Mouse (Mus musculus) mammary gland, adult 2 months (tissue): ENCODE results near the gene Eed. TPM values are rescaled to one million over a fixed set of nuclear protein-coding genes. Genes with fewer than 3 reads are reported as not detected.

ENCODE experiments used
- polyA plus RNA-seq: library from polyadenylated mRNA; depleted of rRNA; stranded (reverse); fragments of >200 nt; gene quantifications from 2 replicates; pipeline ENCODE4 v1.2.3, GENCODE M21; 2012; ENCODE audit warnings: low replicate concordance; rRNA removed

The Eed gene
- polyA plus RNA-seq: 11.5 and 15.6 TPM in 2 replicates

GRCm38 (mm10) chr7:89980485-89981422 is at the start of gene Eed:
Eed (minus strand) TSS chr7:89980983.

GRCm38 (mm10) chr7:89940571-89941463 is 40.0 kb downstream of the Eed start, which contains the start of gene Hikeshi:
Hikeshi (minus strand) TSS chr7:89941204.

Other genes starting within 250 kb of the Eed start
- gene Ccdc81, start 77.4 kb downstream of the Eed start, polyA plus RNA-seq: not detected in 2 replicates
- gene Hikeshi, start 39.8 kb downstream of the Eed start, polyA plus RNA-seq: 39.0 and 85.0 TPM in 2 replicates
- gene Picalm, start 149.2 kb upstream of the Eed start, polyA plus RNA-seq: 40.6 and 84.7 TPM in 2 replicates